Mouse (Mus musculus) liver, embryonic 14.5 days (tissue): ENCODE measurements around the gene Tcaim.

Experiments
- CTCF ChIP-seq: IDR thresholded peaks from 2 replicates; pipeline ENCODE4 v1.5.1; 2016; ENCODE audit warnings: antibody characterized with exemption, low read depth, control low read depth
- EP300 ChIP-seq: IDR thresholded peaks from 2 replicates; pipeline ENCODE4 v1.6.1; 2016; ENCODE audit warnings: antibody characterized with exemption, low read depth

DNA sequence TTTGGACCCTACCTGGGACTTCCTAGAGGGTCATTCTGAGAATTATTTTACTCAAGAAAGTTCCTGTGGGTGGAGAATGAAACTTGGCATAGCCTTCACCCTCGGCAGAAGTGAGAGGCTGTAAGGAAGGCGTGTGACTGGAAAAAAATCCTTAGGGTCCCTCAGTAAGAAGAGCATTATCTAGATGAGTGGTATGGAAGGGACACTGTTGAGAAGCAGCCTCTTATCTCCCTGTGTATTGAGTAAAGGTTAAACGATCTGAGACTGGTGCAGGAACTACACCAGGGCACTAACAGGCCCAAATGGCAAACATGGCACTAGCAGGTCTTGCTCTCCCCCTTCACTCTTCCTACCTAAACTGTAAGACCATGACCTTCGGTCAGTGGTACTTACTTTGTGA, 60.9 kb downstream of the Tcaim start:
- no peak for TF ChIP-seq CTCF
- TF ChIP-seq EP300: no peak
